Mouse (Mus musculus): ENCODE data around the gene CN725425.

Gene CN725425

DNA sequence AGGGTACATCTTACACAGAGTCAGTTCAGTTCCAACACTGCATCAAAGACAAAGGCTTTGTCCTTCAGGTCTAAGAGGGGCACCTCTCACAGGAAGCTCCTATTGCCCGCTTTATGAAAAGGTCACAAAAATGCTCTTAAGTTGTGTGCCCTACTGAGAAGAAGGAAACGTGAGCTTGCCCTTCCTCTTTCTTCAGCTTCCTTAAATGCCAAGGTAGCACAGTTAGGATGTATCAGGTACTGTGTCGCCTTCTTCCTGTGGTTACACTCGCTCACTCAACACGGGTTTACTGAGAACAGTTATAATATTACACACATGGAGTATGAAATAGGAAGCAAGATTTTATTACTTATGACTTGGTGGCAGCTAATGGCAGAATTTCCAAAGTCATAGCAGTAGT, 38.0 kb downstream of the CN725425 start:
- no peak for DNase-seq (ENCODE audit: low spot score)

DNA sequence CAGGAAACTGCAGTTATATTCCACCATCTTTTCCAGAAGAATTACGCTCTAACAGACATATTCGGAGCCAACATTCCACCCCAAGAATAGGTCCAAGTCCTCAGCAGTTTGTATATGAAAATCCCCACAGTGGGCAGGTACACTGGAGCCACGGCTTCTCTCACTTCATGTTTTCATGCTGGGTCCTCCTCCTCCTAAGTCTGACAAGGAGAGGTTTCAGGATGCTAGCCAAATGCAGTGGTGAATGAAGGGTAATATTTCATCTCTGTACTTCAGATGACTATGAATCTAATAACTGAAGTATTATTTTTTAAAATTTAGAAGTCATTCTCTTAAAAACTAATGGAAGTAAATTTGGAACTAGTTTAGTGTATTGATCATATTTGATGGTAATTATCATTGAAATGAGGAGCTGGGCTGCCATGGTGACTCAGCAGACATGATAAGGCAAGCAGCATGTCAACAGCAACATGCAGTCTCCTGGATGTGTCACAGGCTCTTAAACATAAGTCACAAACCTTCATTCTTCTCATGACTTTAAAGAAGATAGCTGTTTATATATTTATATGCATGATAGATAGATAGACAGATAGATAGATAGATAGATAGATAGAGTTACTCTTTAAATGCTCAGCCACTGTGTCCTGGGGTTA, 41.5 kb downstream of the CN725425 start:
- DNase-seq (ENCODE audit: low spot score): no peak

- DNase-seq (ENCODE audit: low spot score): no peak
Measured at GRCm38 (mm10) chr15:91250815-91251214, 51.5 kb downstream of the CN725425 start.

DNA sequence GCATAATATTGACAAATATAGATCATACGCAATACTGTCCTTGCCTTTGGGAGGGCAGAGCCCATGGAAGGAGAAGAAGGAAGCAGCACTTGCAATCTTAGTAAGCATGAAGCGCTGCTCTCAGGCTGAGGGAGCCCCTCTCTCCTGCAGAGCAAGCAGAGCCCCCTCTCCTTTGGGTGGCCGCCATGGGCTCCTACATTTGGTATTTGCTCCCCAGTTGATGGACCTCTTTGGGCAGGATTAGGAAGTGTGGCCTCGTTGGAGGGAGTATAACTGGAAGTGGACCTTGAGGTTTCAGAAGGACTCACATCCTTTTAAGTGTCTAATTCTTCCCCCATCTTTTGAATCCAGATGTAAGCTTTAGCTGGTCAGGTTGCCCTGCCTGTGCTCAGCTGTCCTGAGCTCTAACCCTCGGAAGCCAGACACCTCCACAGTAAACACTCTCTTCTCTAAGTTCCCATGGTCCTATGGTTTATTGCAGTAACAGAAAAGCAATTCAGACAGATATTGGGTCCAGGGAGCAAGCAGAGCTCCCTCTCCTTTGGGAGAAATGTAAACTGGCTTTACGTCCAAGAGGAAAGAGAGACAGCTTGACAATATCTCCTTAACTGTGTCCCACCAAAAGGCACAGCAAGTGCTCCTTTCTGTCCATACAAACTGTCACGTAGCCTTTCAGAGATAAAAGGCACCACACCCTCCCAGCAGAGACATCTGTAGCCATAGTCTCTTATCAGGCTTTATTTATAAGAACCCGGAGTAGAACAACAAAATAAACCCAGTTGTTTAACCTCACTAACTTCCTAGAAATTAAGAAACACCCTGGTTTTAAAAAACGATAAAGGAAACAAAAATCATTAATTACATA, 52.5 kb downstream of the CN725425 start:
- no peak for DNase-seq (ENCODE audit: low spot score)

DNA sequence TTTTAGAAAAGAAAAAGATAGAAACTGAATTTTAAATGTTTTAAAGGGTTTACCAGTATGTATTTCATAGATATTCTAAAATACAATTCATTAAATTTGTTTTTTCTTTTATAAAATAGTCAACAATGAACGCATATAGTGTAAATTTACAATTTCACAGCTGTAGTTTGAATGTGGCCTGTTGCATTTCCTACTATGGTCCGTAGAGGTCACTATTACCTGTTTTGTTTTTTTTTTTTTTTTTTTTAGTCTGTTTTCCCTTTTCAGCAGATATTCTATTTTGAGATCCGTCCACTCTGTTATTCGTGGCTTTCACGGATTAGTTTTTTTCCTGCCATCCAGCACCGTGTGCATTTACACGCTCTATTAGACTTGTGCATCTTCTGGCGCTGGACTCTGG, 53.7 kb downstream of the CN725425 start:
- no peak for DNase-seq (ENCODE audit: low spot score)

- DNase-seq (ENCODE audit: low spot score): no peak
Measured at GRCm38 (mm10) chr15:91255308-91255707, 56.0 kb downstream of the CN725425 start.

DNA sequence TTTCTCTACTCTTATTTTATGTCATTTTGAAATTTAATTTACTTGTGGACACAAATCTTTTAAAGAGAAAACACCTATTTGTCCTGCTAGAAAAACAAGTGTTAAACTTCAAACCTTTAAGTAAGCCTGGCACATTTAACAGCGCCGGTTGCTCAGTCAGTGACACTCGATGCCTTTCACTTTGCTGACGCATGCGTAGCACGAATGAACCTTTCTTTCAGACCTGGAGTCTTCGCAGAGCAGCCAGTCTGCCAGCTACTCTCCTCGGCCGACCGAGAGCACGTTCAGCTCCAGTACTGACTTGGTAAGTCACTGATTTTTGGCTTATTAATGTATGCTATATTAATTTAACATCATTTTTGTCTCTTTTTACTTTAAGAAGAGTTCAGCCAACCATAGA, 57.8 kb downstream of the CN725425 start:
- no peak for DNase-seq (ENCODE audit: low spot score)

GRCm38 (mm10) chr15:91260578-91260977, 61.3 kb downstream of the CN725425 start:
- no peak for DNase-seq (ENCODE audit: low spot score)

GRCm38 (mm10) chr15:91263926-91264325, 64.6 kb downstream of the CN725425 start:
- DNase-seq (ENCODE audit: low spot score): no peak

DNA sequence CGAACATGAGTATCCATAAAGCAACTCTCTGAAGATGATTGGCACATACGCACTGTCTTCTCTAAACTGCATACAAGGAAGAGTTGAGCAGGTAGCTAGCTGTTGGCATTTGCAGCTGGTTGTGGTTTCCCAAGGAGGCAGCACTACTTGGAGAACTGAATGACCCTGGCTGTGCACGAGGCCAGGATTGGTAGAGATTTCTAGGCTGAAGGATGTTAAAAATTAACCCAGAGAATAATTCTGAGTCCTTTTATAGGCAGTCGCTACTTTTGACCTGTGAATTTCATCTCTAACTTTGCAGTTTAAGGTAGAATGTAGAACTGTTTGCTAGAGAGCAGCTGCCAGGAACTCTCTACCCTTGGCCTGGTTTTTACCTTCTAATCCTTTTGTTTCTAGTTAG, 69.2 kb downstream of the CN725425 start:
- DNase-seq (ENCODE audit: low spot score): no peak

DNA sequence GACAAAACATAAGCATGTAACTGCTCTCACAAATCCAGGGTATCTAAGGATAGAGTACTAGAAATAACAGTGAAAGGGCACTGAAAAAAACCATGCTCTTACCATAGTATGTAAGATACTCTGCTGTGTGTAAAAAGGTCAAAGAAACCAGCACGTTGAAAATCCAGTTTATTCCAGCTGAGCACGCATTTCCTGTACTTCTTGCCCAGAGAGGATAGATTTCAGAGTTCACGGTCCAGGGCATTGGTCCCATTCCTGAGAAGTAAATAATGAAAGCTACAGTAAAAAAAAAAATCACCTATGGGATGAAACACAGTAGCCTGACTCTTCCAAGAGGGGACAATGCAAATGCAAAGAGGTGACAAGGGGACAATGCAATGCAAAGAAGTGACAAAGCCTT, 76.7 kb downstream of the CN725425 start:
- DNase-seq (ENCODE audit: low spot score): no peak

- DNase-seq (ENCODE audit: low spot score): no peak
Measured at GRCm38 (mm10) chr15:91279571-91279970, 80.3 kb downstream of the CN725425 start.

DNA sequence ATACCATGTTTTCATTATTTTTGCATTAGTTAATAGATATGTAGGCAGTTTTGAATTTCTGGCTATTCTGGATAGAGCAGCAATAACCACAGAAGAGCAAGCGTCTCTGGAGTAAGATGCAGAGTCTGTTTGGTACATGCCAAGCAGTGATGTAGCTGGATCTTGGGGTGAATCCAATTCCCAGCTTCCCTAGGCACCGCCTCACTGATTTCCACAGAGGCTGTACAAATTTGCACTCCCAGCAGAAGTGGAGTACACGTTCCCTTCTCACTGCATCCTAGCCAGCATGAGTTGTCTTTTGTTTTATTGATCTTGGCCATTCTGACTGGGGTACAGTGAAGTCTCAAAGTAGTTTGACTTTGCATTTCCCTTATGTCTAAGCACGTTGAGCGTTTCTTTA, 82.2 kb downstream of the CN725425 start:
- DNase-seq (ENCODE audit: low spot score): no peak

GRCm38 (mm10) chr15:91282822-91283221, 83.5 kb downstream of the CN725425 start:
- DNase-seq (ENCODE audit: low spot score): no peak

GRCm38 (mm10) chr15:91283418-91283817, 84.1 kb downstream of the CN725425 start:
- DNase-seq (ENCODE audit: low spot score): no peak

GRCm38 (mm10) chr15:91299319-91299835, 100.1 kb downstream of the CN725425 start:
- DNase-seq (ENCODE audit: low spot score): no peak

DNA sequence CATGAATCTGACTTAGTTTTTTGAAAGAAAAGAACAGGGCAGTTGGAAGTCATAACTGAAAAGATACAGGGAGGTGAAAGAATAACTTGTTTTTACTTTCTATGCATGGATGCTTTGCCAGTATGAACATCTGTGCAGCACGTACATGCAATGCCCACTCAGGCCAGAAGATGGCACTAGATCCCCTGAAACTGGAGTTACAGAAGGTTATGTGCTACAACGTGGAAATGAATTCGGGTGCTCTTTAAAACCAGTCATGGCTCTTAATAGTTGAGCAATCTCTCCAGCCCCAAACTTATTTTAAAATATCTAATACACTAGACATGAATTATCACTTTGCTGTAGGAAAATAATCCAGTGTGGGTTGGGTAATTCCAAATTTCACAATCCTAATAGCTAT, 102.1 kb downstream of the CN725425 start:
- peak; percentile 13 for DNase-seq (ENCODE audit: low spot score)

GRCm38 (mm10) chr15:91304296-91304852, 105.1 kb downstream of the CN725425 start:
- DNase-seq (ENCODE audit: low spot score): no peak

Measured in T-cell, adult 2 months (primary cell).